Mouse (Mus musculus): ENCODE measurements around the gene Rrh. TPM values are rescaled to one million over a fixed set of nuclear protein-coding genes. Genes with fewer than 3 reads are reported as not detected.

Gene Rrh
- under 1 TPM; 0.57 to 0.96 TPM for total RNA-seq (2021)
- long read RNA-seq, experiment 1 = 0 reads
- long read RNA-seq, experiment 2 = 0 reads

DNA sequence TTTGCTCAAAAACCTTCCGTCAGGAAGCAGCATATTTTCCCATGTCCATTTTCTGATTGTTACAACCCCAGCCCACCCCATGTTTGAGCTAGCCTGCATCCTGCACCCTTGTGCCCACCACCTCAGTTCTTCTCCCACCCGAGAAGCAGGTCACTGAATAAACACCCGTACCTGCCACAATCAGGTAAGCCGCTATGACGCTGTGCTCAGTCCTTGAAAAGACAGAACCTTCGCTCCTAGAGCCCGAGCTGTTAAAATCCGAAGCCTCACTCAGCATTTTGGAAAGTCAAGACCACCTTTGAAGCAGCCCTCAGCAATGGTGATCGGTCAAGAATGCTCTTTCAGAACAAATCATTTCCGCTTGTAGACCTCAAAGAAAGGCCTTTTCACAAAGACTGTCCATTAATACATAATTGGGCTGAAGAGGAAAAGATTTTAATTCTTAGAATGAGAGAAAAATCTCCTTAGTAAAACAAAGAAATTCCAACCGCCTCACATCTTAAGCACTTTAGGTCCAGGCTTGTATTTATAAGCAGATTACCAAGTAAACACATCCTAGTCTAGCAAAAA lies at the start of gene Rrh:
Gene Rrh, minus strand, starts transcription at position 382 of the 570 bp plus-strand sequence.
- TF ChIP-seq CTCF (IDR thresholded peaks at IDR 0.05) = no peak
- no peak for DNase-seq (ENCODE audit: extremely low spot score in 1 of 2, low spot score in 2 of 2)
- intact Hi-C loops (cut with DNase I) = no loop called here
- Histone ChIP-seq H3K27ac (no peak within 1 kb of the TSS), H3K4me3 (no peak within 1 kb of the TSS)

- Histone ChIP-seq H3K4me3 (no peak overlapping the region), H3K27ac (no peak overlapping the region)
- peak; percentile 58 for TF ChIP-seq CTCF (IDR thresholded peaks at IDR 0.05)
- intact Hi-C loops (cut with DNase I) = loop anchor here (5.0 kb wide), 1 partner anchor 214 kb away; no protein-coding TSS in a partner anchor
- DNase-seq (ENCODE audit: extremely low spot score in 1 of 2, low spot score in 2 of 2) = peak; percentile 15 to 18
Measured at GRCm38 (mm10) chr3:129863698-129864097, 41.3 kb upstream of the Rrh start.

- TF ChIP-seq CTCF (IDR thresholded peaks at IDR 0.05) = no peak
- no peak for DNase-seq (ENCODE audit: extremely low spot score in 1 of 2, low spot score in 2 of 2)
- Histone ChIP-seq H3K4me3 (no peak overlapping the region), H3K27ac (no peak overlapping the region)
- intact Hi-C loops (cut with DNase I) = loop anchor here (5.0 kb wide), 1 partner anchor 215 kb away; no protein-coding TSS in a partner anchor
Measured at GRCm38 (mm10) chr3:129862592-129862991, 40.2 kb upstream of the Rrh start.

DNA sequence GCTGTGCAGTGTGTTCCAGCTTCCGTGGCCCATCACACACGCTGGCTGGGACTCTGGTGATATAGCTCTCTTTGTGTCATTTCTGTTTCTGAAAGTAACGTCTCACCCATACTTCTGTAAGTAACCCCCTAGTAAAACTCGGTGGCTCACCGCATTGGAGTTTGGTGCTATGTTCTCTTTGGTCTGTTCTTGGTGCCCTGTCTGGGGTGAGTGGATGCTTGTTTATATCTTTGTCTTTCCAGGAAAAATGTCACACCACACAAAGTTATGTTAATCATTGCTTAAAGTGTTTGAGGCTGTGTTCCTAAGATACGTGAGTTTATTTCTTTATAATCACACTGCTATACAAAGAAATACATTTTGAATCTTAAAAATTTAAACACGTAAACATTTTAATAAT lies 24.5 kb upstream of the Rrh start:
- no peak for DNase-seq (ENCODE audit: extremely low spot score in 1 of 2, low spot score in 2 of 2)
- TF ChIP-seq CTCF (IDR thresholded peaks at IDR 0.05) = no peak
- Histone ChIP-seq H3K4me3 (no peak overlapping the region), H3K27ac (no peak overlapping the region)
- intact Hi-C loops (cut with DNase I) = no loop called here

- Histone ChIP-seq H3K27ac (no peak overlapping the region), H3K4me3 (no peak overlapping the region)
- DNase-seq (ENCODE audit: extremely low spot score in 1 of 2, low spot score in 2 of 2) = no peak
- no peak for TF ChIP-seq CTCF (IDR thresholded peaks at IDR 0.05)
- intact Hi-C loops (cut with DNase I) = no loop called here
Measured at GRCm38 (mm10) chr3:129845868-129846267, 23.5 kb upstream of the Rrh start.

DNA sequence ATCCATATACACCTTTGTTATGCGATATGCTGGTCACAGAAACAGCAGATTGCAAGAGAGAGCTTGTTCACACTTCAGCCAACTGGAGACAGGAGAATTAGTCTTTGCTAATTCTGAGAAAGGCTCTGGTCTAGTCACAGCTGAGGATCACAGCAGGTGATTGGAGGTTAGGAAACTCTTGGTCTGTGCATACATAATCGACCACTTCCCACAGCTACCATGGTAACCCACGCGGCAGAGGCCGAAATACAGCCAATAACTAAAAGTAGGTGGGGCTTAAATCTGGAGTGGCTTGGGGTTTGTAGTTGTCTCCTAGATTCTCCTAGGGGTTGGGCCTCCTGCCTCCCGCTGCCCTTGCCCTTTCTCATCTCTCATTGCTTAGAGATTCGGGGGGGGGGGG lies 15.6 kb upstream of the Rrh start:
- no peak for DNase-seq (ENCODE audit: extremely low spot score in 1 of 2, low spot score in 2 of 2)
- intact Hi-C loops (cut with DNase I) = no loop called here
- H3K4me3 ChIP-seq = no peak overlapping the region
- no peak for TF ChIP-seq CTCF (IDR thresholded peaks at IDR 0.05)
- no peak overlapping the region for H3K27ac ChIP-seq

DNA sequence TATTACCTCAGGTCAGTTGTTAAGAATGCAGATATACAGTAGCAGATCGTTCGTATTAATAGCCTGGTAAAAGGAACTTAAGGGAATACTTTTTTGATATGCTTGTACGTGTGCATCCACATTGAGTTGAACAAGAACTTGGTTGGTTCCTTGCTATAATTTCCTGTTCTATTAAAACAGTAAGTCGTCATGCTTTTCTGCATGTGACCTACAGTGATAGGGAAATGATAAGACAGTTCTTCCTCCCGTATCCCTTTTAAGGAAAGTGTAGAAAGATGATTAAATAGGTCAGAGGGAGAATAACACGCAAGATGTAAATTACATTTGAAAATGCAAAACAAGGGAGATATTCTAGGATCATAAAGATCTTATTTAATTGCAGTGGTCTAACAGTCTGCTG lies 14.6 kb upstream of the Rrh start:
- Histone ChIP-seq H3K4me3 (no peak overlapping the region), H3K27ac (no peak overlapping the region)
- no peak for TF ChIP-seq CTCF (IDR thresholded peaks at IDR 0.05)
- intact Hi-C loops (cut with DNase I) = no loop called here
- no peak for DNase-seq (ENCODE audit: extremely low spot score in 1 of 2, low spot score in 2 of 2)

DNA sequence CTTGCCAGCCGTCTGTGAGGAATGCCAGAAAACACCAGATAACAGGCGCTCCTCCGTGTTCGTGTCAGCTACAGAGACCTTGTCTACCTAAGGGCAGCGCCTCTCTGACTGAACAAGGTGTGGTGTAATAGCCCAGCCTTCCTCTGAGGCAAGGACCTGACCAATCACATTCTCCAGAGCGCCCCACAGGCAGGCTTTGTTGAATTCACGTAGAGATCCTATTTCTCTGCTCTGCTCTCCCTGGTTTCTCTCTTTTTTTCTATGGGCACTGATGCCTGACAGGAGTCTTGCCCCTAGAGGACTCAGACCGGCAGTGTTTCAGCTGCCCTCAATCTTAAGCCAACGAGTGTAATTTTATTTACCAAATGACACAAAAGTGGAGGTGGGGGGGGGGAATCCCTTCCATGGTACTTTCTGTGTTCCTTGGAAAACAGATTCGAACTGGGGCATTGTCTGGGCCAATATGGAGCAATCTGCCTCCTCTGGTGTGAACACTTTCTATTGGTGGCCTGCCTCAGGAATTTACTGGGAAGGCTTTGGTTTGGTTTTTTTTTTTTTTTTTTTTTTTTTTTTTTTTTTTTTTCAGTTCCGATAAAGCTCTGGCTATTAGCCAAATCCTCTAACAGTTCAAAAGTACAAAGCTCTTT lies 13.8 kb upstream of the Rrh start:
- intact Hi-C loops (cut with DNase I) = no loop called here
- no peak for DNase-seq (ENCODE audit: extremely low spot score in 1 of 2, low spot score in 2 of 2)
- no peak overlapping the region for H3K27ac ChIP-seq
- TF ChIP-seq CTCF (IDR thresholded peaks at IDR 0.05) = no peak
- no peak overlapping the region for H3K4me3 ChIP-seq

GRCm38 (mm10) chr3:129835388-129835934 lies 13.1 kb upstream of the Rrh start, which contains the start of gene Cfi:
Gene Cfi (plus strand): TSS chr3:129835884.
- DNase-seq (ENCODE audit: extremely low spot score in 1 of 2, low spot score in 2 of 2) = no peak
- no peak for TF ChIP-seq CTCF (IDR thresholded peaks at IDR 0.05)
- H3K4me3 ChIP-seq = no peak within 1 kb of the TSS
- H3K27ac ChIP-seq = no peak within 1 kb of the TSS
- intact Hi-C loops (cut with DNase I) = no loop called here

GRCm38 (mm10) chr3:129831035-129831568 lies 8.7 kb upstream of the Rrh start, which contains the start of gene Gar1:
Gene Gar1 (minus strand): TSS chr3:129831396.
- H3K27ac ChIP-seq = peak within 1 kb of the TSS; percentile 90
- peak within 1 kb of the TSS; percentile 98 for H3K4me3 ChIP-seq
- peak; percentile 96 for DNase-seq (ENCODE audit: extremely low spot score in 1 of 2, low spot score in 2 of 2)
- intact Hi-C loops (cut with DNase I) = loop anchor here (1.0 to 2.0 kb wide), 2 partner anchors 47 to 230 kb away; partner anchors contain the start of genes Pla2g12a and Sec24b
- TF ChIP-seq CTCF (IDR thresholded peaks at IDR 0.05) = no peak

DNA sequence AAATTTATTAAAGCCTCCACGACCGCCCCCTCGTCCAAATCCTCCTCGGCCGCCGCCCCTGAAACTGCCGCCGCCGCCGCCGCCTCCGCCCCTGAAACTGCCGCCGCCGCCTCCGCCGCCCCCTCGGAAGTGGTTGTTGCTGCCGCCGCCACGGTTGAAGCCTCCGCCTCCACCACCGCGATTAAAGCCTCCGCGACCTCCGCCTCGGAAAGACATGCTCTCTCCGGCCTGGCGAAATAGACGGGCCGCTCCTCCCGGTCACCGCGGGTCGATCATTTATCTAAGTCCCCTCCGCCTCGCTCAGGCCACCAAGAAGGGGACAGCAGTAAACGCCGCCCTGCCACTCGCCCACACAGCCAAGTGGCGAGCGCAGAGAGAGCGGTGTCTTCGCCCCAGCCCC lies 8.2 kb upstream of the Rrh start:
- peak overlapping the region; percentile 98 for H3K4me3 ChIP-seq
- no peak for TF ChIP-seq CTCF (IDR thresholded peaks at IDR 0.05)
- peak overlapping the region; percentile 90 for H3K27ac ChIP-seq
- DNase-seq (ENCODE audit: extremely low spot score in 1 of 2, low spot score in 2 of 2) = peak in 1 of 2 experiments; percentile 42
- intact Hi-C loops (cut with DNase I) = loop anchor here (1.0 to 2.0 kb wide), 2 partner anchors 48 to 230 kb away; partner anchors contain the start of genes Pla2g12a and Sec24b

DNA sequence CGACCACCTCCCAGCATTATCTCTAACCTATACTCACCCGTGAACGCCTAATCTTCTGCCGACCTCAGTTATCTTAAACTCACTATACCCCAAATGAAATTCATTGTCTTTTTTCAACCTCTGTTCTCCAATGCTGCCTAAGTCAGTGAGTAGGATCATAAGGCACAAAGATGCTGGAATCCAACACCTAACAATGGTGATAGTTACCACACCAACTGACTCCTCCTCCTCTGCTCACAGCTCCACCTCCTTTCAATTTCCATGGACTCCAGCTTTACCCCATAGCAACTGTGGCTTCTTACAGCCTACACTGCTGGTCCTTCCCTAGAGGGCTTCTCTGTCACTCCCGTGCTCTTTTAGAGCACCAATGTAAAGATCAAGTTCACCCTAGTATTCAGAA lies 5.3 kb upstream of the Rrh start:
- Histone ChIP-seq H3K4me3 (no peak overlapping the region), H3K27ac (no peak overlapping the region)
- no peak for TF ChIP-seq CTCF (IDR thresholded peaks at IDR 0.05)
- DNase-seq (ENCODE audit: extremely low spot score in 1 of 2, low spot score in 2 of 2) = no peak
- intact Hi-C loops (cut with DNase I) = loop anchor here (5.0 kb wide), 1 partner anchor 100 kb away; no protein-coding TSS in a partner anchor
